Mouse (Mus musculus): ENCODE data around the gene Ankar. TPM values are rescaled to one million over a fixed set of nuclear protein-coding genes. Genes with fewer than 3 reads are reported as not detected.

Ankar gene
- polyA plus RNA-seq (2015; fragmentation: Nextera tagmentation; extraction: Ambion mirVana): not detected in 2 replicates

DNA sequence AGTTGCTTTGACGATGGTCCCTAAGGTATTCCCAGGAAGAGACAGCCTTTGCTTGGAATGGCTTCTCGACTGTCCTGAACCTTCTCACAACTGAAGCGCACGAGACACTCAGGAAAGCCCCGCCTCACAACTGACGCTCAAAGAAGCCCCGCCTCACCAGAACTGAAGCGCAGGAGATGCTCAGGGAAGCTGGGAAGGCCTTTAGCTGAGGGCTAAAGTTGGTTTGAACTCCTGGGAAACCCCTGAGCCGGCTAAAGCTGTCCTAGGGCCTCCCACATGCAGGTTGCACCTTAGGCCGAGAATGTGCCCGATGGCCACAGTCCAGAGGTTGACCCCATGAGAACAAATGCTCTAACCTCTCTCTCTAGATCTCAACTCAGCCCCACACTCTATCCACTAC is at the start of gene Ankar:
TSS of gene Ankar (minus strand) at position 101 of the 400 bp plus-strand sequence.
- Histone ChIP-seq H3K4me3 (replicated peaks) (no peak within 1 kb of the TSS), H3K9me3 (replicated peaks) (no peaks in the 10 kb centered on the region), H3K4me1 (no peaks in the 10 kb centered on the region), H3K9ac (no peak within 1 kb of the TSS), H3K36me3 (no peaks in the 10 kb centered on the region), H3K27ac (replicated peaks) (no peak within 1 kb of the TSS), H3K4me2 (replicated peaks) (no peak within 1 kb of the TSS), H3K27me3 (no peaks in the 10 kb centered on the region)
- ATAC-seq (ENCODE audit: insufficient number of reproducible peaks, low FRiP score, low TSS enrichment, low read depth): no peak
- WGBS: 78% methylated on average over 11 of the region's 11 CpGs

DNA sequence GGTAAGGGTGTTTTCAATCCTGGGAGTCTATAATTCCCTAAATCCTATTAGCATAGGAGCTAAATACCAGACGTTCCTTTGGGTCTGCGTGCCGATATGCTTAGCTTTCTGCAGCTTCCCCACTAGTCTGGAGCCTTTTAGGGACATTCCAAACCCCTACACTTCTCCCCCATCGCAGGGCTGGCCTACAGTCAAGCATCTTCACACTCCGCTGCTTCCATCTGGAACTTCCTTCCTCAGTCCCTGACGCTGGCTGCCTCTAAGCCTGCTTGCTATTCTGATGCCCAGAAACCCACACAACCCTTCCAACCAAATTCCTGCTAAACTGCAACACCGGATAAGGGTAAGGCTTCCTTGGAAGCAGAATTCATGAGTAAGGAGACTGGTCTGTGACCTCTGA is 46.0 kb upstream of the Ankar start:
- WGBS: 36% methylated on average over 7 of the region's 7 CpGs
- no peak overlapping the region for H3K9ac ChIP-seq
- no peak overlapping the region for H3K4me3 ChIP-seq (replicated peaks)
- H3K27me3 ChIP-seq: no peaks in the 10 kb centered on the region
- H3K9me3 ChIP-seq (replicated peaks): no peaks in the 10 kb centered on the region
- peak; percentile 84; the same call in 1 of the 2 replicates for ATAC-seq (ENCODE audit: insufficient number of reproducible peaks, low FRiP score, low TSS enrichment, low read depth)
- peaks cover 21% of the 10 kb centered on the region for H3K4me1 ChIP-seq
- H3K36me3 ChIP-seq: no peaks in the 10 kb centered on the region
- no peak overlapping the region for H3K4me2 ChIP-seq (replicated peaks)
- H3K27ac ChIP-seq (replicated peaks): peak overlapping the region; percentile 68

DNA sequence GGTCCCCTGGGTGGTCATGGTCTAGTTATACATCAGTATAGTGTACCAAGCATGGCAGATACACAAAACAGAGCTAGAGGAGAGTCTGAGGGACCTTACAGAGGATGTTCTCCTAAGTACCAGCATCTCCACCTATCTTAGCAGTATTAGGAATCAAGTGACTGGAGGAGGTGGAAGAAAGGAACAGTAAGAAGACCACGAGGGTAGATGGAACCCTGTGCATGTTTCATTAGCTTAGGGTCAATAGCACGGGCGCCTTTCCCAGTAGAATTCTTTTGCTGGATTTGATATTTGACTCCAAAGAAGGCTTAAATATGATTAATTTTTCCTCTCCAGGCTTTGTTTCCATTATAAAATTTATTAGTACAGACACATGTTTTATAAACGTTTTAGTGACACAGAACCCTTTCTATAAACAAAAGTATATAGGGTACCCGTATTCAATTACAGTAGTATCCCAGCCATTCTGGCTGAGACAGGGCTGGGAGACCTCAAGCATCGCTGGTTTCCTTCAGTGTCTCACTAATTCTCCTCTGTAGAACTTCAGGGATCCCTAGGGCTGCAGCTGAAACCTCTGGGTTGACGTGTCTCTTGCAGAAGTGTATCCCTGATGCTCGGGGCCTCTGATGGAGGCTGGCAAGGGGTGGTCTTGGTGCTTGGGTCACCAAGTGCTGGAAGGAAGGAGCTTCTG is 44.6 kb upstream of the Ankar start:
- Histone ChIP-seq H3K36me3 (no peaks in the 10 kb centered on the region), H3K9ac (no peak overlapping the region), H3K27ac (replicated peaks) (no peak overlapping the region; the same call in 1 of the 2 replicates), H3K4me1 (peaks cover 12% of the 10 kb centered on the region), H3K4me3 (replicated peaks) (no peak overlapping the region), H3K4me2 (replicated peaks) (no peak overlapping the region), H3K9me3 (replicated peaks) (no peaks in the 10 kb centered on the region), H3K27me3 (no peaks in the 10 kb centered on the region)
- ATAC-seq (ENCODE audit: insufficient number of reproducible peaks, low FRiP score, low TSS enrichment, low read depth): no peak
- 65% methylated on average over 8 of the region's 8 CpGs for WGBS

DNA sequence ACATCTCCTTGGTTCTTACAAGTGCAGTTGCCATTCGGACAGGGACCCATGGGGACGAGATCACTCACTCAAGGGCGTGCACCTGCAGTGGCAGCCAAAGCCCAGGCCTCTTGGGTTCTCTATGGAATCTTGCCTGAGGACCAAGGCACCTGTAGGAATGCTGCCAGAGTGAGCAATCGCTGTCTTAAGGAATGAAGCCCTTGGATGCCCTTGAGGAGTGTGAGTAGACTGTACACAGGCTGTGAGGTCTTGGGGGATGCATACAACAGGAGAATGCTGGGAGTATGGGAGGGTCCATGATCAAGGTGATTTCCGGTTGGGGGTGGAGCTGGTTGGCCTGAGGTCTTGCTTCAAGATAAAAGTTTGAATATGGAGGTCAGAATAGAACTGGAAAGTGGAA is 41.0 kb upstream of the Ankar start:
- no peak overlapping the region for H3K4me2 ChIP-seq (replicated peaks)
- no peak for ATAC-seq (ENCODE audit: insufficient number of reproducible peaks, low FRiP score, low TSS enrichment, low read depth)
- no peaks in the 10 kb centered on the region for H3K27me3 ChIP-seq
- no peaks in the 10 kb centered on the region for H3K9me3 ChIP-seq (replicated peaks)
- peaks cover 33% of the 10 kb centered on the region for H3K4me1 ChIP-seq
- no peak overlapping the region for H3K9ac ChIP-seq
- H3K4me3 ChIP-seq (replicated peaks): no peak overlapping the region
- no peaks in the 10 kb centered on the region for H3K36me3 ChIP-seq
- WGBS: 73% methylated on average over 5 of the region's 5 CpGs
- no peak overlapping the region for H3K27ac ChIP-seq (replicated peaks)

DNA sequence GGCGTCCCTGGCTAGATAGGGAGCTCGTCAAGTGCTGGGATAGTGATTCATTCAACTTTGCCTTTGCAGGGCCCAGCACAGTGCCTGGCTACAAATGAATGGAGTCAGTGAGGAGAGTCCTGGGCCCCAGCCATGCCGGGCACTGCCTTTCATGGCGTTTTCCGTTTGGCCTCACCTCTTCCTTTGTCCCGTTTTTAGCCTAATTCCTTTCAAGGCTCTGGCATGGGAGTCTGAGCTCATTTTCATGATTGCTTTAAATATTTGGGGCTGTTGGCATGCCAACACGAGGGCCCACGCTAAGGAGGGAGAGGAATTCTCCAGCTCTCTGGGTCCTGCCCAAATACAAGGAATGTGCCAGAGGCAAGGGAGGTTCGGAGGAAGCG is 39.3 kb upstream of the Ankar start:
- no peak overlapping the region for H3K9ac ChIP-seq
- no peak overlapping the region for H3K4me3 ChIP-seq (replicated peaks)
- peaks cover 36% of the 10 kb centered on the region for H3K4me1 ChIP-seq
- H3K9me3 ChIP-seq (replicated peaks): no peaks in the 10 kb centered on the region
- no peak overlapping the region for H3K4me2 ChIP-seq (replicated peaks)
- WGBS: 39% methylated on average over 10 of the region's 10 CpGs
- peak overlapping the region; percentile 56 for H3K27ac ChIP-seq (replicated peaks)
- no peaks in the 10 kb centered on the region for H3K36me3 ChIP-seq
- 0 out of 2 replicates have a peak, but pooled peaks have one; percentile 36 for ATAC-seq (ENCODE audit: insufficient number of reproducible peaks, low FRiP score, low TSS enrichment, low read depth)
- no peaks in the 10 kb centered on the region for H3K27me3 ChIP-seq

DNA sequence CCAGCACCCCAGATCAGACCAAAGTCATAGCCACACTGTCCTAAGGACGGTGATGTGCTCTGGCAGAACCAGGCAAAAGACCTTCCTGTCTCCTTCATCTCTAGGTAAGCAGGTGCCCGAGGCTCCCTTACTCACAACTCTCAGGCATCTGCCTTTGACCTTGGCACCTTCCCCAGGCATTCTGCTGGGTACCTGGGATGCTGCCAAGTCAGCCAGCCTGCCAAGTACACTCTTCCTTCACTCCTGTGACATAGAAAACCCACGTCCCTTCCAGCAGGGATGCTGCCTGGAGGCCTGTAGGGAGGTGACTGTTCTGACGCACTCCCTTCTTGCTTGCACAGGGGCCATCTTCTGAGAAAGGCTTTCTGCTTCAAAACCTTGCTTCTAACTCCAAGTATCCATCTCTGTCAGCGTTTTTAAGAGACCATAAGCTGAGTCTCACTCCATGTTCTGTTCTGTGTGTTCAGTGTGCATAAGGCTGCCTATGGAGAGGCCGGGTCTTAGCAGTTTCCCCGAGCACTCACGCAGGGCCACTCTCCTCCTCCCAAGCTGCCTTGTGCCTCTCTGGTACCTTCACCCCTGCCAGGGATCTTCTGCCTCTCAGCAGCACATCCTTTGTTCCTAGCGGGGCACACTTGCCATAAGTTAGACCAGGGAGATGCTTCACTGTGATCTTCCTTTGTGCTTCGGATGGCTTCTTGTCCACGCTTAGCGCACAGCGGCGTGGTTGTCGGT is 38.7 kb upstream of the Ankar start:
- Histone ChIP-seq H3K4me3 (replicated peaks) (no peak overlapping the region), H3K9ac (no peak overlapping the region), H3K27me3 (no peaks in the 10 kb centered on the region), H3K27ac (replicated peaks) (peak overlapping the region; percentile 56), H3K9me3 (replicated peaks) (no peaks in the 10 kb centered on the region), H3K4me2 (replicated peaks) (no peak overlapping the region), H3K4me1 (peaks cover 36% of the 10 kb centered on the region), H3K36me3 (no peaks in the 10 kb centered on the region)
- WGBS: 73% methylated on average over 15 of the region's 15 CpGs
- no peak for ATAC-seq (ENCODE audit: insufficient number of reproducible peaks, low FRiP score, low TSS enrichment, low read depth)

DNA sequence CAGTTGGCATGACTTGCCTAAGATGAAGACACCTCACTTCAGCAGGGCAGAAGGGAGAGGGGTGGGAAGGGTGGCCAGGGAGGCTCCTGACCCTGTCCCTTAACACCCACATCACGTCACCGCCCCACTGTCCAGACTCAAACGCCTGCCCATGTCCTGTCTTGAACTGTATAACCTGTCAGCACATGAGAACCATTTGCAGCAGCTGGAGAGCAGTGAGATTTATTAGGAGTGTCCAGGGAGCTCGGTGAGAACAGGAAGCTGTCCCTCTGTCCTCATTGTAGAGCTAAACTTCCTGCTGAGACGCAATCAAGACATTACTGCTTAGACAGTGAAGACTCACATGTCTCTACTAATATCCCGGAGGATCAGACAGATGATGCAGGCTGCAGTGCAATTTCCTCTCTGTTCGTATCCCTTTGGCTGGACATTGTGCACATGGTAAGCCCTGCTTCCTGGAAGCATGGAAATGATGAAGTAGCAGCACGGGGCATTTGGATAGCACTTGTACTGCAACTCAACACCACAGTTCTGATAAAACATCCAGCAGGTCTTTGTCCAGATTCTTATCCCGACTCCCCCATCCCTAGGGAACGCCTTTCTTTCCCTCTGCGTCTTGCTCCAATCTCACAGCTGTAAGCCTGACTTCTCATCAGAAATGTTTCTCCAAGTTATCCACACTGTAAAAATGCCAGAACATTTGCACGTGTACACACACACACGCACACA is 36.2 kb upstream of the Ankar start:
- H3K4me2 ChIP-seq (replicated peaks): no peak overlapping the region
- no peaks in the 10 kb centered on the region for H3K27me3 ChIP-seq
- no peak overlapping the region for H3K4me3 ChIP-seq (replicated peaks)
- no peaks in the 10 kb centered on the region for H3K9me3 ChIP-seq (replicated peaks)
- no peak overlapping the region for H3K9ac ChIP-seq
- peaks cover 41% of the 10 kb centered on the region for H3K4me1 ChIP-seq
- H3K36me3 ChIP-seq: no peaks in the 10 kb centered on the region
- WGBS: 48% methylated on average over 13 of the region's 13 CpGs
- H3K27ac ChIP-seq (replicated peaks): no peak overlapping the region
- no peak for ATAC-seq (ENCODE audit: insufficient number of reproducible peaks, low FRiP score, low TSS enrichment, low read depth)

DNA sequence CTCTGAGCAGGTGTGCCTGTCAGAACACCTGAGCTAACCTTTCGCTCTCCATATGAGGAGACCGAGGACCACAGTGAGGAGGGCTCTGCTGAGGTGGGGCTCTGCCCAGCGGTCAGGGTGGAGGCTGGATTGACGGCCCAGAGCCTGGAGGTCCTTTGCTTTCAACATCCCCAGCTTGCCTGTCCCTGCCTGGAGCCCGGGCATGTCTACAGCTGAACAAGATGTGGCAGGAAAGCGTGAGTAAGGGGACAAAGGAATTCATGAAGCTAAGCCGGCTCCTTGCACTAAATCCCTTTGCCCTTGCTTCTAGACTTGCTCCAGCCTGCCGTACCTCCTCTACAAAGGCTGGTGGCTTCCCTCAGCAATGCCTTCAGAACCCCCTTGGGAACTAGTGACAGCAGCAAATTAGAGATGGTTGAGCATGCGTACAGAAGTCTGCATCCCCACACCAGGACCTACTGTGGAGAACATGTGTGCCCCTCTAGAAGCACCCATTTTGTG is 32.9 kb upstream of the Ankar start:
- H3K4me2 ChIP-seq (replicated peaks): no peak overlapping the region
- no peaks in the 10 kb centered on the region for H3K27me3 ChIP-seq
- H3K4me1 ChIP-seq: peaks cover 36% of the 10 kb centered on the region
- H3K27ac ChIP-seq (replicated peaks): peak overlapping the region; percentile 17; the same call in 1 of the 2 replicates
- H3K9ac ChIP-seq: no peak overlapping the region
- WGBS: 68% methylated on average over 9 of the region's 9 CpGs
- no peaks in the 10 kb centered on the region for H3K9me3 ChIP-seq (replicated peaks)
- no peak for ATAC-seq (ENCODE audit: insufficient number of reproducible peaks, low FRiP score, low TSS enrichment, low read depth)
- no peaks in the 10 kb centered on the region for H3K36me3 ChIP-seq
- no peak overlapping the region for H3K4me3 ChIP-seq (replicated peaks)

DNA sequence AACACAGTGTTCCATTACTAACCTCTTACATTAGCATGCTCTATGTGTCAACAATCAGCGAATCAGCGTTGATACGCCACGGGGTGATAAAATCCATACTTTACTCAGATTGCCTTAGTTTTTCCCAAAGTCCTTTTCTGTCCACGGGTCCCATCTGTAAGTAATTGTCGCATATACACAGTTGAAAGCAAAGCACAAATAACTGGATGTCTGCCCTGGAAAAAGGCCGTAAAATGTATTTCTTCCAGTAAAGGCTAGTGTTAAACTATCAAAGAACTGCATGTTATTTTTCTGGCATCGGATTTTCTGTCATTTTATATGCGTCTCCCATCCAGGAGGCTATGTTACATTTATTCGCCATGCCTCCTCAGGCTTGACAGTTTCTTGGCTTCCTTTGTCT is 29.7 kb upstream of the Ankar start:
- no peaks in the 10 kb centered on the region for H3K27me3 ChIP-seq
- no peak overlapping the region for H3K4me3 ChIP-seq (replicated peaks)
- ATAC-seq (ENCODE audit: insufficient number of reproducible peaks, low FRiP score, low TSS enrichment, low read depth): peak; percentile 63; the same call in 1 of the 2 replicates
- no peak overlapping the region for H3K9ac ChIP-seq
- H3K36me3 ChIP-seq: no peaks in the 10 kb centered on the region
- H3K4me2 ChIP-seq (replicated peaks): no peak overlapping the region
- H3K27ac ChIP-seq (replicated peaks): peak overlapping the region; percentile 76
- no peaks in the 10 kb centered on the region for H3K9me3 ChIP-seq (replicated peaks)
- WGBS: 29% methylated on average over 10 of the region's 10 CpGs
- peaks cover 19% of the 10 kb centered on the region for H3K4me1 ChIP-seq

DNA sequence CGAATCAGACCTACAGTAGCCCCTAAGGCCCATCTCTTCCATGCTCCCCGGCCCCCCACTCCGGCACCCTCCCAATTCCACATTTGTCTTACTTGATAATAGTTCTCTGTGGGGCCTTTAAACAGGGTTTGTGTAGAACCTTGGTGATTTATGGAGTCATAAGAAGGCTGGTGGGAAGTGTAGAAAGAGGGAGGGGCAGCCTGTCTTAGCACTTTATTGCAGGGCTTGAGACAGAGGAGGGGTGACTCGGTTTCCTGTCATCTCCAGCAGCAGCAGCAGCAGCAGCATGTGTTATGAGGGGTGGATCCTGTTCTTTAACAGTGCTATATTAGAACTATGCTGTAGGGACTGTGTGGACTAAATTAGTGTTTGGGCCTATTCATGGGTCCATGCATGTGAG is 28.4 kb upstream of the Ankar start:
- ATAC-seq (ENCODE audit: insufficient number of reproducible peaks, low FRiP score, low TSS enrichment, low read depth): no peak
- peaks cover 19% of the 10 kb centered on the region for H3K4me1 ChIP-seq
- no peak overlapping the region for H3K4me3 ChIP-seq (replicated peaks)
- H3K27ac ChIP-seq (replicated peaks): no peak overlapping the region
- H3K4me2 ChIP-seq (replicated peaks): no peak overlapping the region
- H3K9me3 ChIP-seq (replicated peaks): no peaks in the 10 kb centered on the region
- no peaks in the 10 kb centered on the region for H3K27me3 ChIP-seq
- no peak overlapping the region for H3K9ac ChIP-seq
- no peaks in the 10 kb centered on the region for H3K36me3 ChIP-seq
- 82% methylated on average over 4 of the region's 4 CpGs for WGBS

DNA sequence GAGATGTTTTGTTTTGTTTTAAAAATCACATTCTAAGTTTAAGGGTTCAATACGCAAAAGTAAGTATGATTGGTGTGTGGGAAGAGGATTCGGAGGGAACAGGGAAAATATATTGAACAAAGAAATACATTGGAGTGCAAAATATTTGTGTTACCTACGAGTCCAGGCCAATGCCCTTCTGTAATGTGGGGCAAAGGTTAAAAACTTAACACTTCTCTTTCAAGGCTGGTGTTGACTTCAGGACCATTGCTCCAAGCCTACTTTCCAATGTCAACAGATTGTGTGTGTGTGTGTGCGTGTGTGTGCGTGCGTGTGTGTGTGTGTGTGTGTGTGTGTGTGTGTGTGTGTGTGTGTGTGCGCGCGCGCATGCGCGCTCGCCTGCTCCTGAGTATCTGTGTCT is 25.6 kb upstream of the Ankar start:
- no peaks in the 10 kb centered on the region for H3K36me3 ChIP-seq
- H3K9me3 ChIP-seq (replicated peaks): no peaks in the 10 kb centered on the region
- no peak overlapping the region for H3K4me2 ChIP-seq (replicated peaks)
- peaks cover 14% of the 10 kb centered on the region for H3K4me1 ChIP-seq
- no peak for ATAC-seq (ENCODE audit: insufficient number of reproducible peaks, low FRiP score, low TSS enrichment, low read depth)
- WGBS: 91% methylated on average over 13 of the region's 13 CpGs
- no peak overlapping the region for H3K9ac ChIP-seq
- H3K27ac ChIP-seq (replicated peaks): no peak overlapping the region
- no peak overlapping the region for H3K4me3 ChIP-seq (replicated peaks)
- no peaks in the 10 kb centered on the region for H3K27me3 ChIP-seq
